Mouse (Mus musculus) heart, embryonic 12.5 days (tissue): ENCODE results near the gene Sdk2. TPM values are rescaled to one million over a fixed set of nuclear protein-coding genes. Genes with fewer than 3 reads are reported as not detected.
A peak's percentile ranks its signal among the peaks of the same experiment; 100 is the strongest.

Experiments used
- ATAC-seq: fragments of 200-750 bp; cut with Nextera tagmentation; 2 replicates; pipeline ENCODE4 v1.8.0; 2017; ENCODE audit warnings: moderate TSS enrichment, moderate library complexity; ENCODE audit not compliant: insufficient number of reproducible peaks, low FRiP score
- H3K27ac ChIP-seq: fragments of 300-500 bp; sonication (generic); 2 replicates; pipeline ENCODE4 v1.5.1; 2016; ENCODE audit warnings: mild to moderate bottlenecking, moderate library complexity; ENCODE audit not compliant: poor library complexity, severe bottlenecking
- H3K27me3 ChIP-seq: fragments of 300-500 bp; sonication (generic); replicated peaks from 2 replicates; pipeline ENCODE4 v1.6.1; 2016; ENCODE audit warnings: mild to moderate bottlenecking, moderate library complexity
- H3K36me3 ChIP-seq: fragments of 300-500 bp; sonication (generic); 2 replicates; pipeline ENCODE4 v1.6.1; 2016; ENCODE audit warnings: mild to moderate bottlenecking, moderate library complexity
- H3K4me1 ChIP-seq: fragments of 300-500 bp; sonication (generic); replicated peaks from 2 replicates; pipeline ENCODE4 v1.6.1; 2016; ENCODE audit warnings: mild to moderate bottlenecking
- H3K4me2 ChIP-seq: fragments of 300-500 bp; sonication (generic); 2 replicates; pipeline ENCODE4 v1.6.1; 2016; ENCODE audit warnings: mild to moderate bottlenecking, moderate library complexity
- H3K4me3 ChIP-seq: fragments of 300-500 bp; sonication (generic); 2 replicates; pipeline ENCODE4 v1.5.1; 2016; ENCODE audit warnings: mild to moderate bottlenecking
- H3K9ac ChIP-seq: fragments of 300-500 bp; sonication (generic); 2 replicates; pipeline ENCODE4 v1.6.1; 2016; ENCODE audit warnings: mild to moderate bottlenecking, moderate library complexity
- H3K9me3 ChIP-seq: fragments of 300-500 bp; sonication (generic); replicated peaks from 2 replicates; pipeline ENCODE4 v1.6.1; 2016; ENCODE audit warnings: mild to moderate bottlenecking, moderate library complexity
- WGBS: fragments of 180-500 bp; shearing (Covaris S2); methylation state at CpG from one replicate; pipeline ENCODE4 v1.1.7; 2016; 5-methylcytosine and 5-hydroxymethylcytosine counted together
- polyA plus RNA-seq: library from polyadenylated mRNA; unstranded; fragments of >200 nt; fragmentation: Nextera tagmentation; extraction: Ambion mirVana; gene quantifications from 2 replicates; pipeline ENCODE4 v1.2.1, GENCODE M21; 2016

Gene Sdk2
- polyA plus RNA-seq, 1 experiment from 2014 or later, result 4.3 TPM

GRCm38 (mm10) chr11:114019087-114019486, 47.8 kb downstream of the Sdk2 start:
- peaks cover 5% of the 10 kb centered on the region; the same call in 1 of the 2 replicates for H3K27me3 ChIP-seq
- no peaks in the 10 kb centered on the region for H3K9me3 ChIP-seq
- H3K27ac ChIP-seq, result no peak overlapping the region
- no peaks in the 10 kb centered on the region for H3K36me3 ChIP-seq
- H3K9ac ChIP-seq, result no peak overlapping the region
- 22% methylated on average over 11 of the region's 11 CpGs for WGBS
- H3K4me1 ChIP-seq, result peaks cover 54% of the 10 kb centered on the region
- H3K4me2 ChIP-seq, result no peak overlapping the region
- no peak for ATAC-seq
- H3K4me3 ChIP-seq, result no peak overlapping the region

- Histone ChIP-seq H3K4me1 (peaks cover 48% of the 10 kb centered on the region), H3K4me2 (no peak overlapping the region; the same call in 1 of the 2 replicates), H3K27ac (no peak overlapping the region), H3K4me3 (no peak overlapping the region), H3K9ac (no peak overlapping the region), H3K36me3 (no peaks in the 10 kb centered on the region), H3K9me3 (no peaks in the 10 kb centered on the region), H3K27me3 (peaks cover 9% of the 10 kb centered on the region; the same call in 1 of the 2 replicates)
- 24% methylated on average over 14 of the region's 14 CpGs for WGBS
- no peak for ATAC-seq
Measured at GRCm38 (mm10) chr11:114016889-114017392, 49.9 kb downstream of the Sdk2 start.

GRCm38 (mm10) chr11:114016108-114016888, 50.5 kb downstream of the Sdk2 start:
- Histone ChIP-seq H3K9ac (no peak overlapping the region), H3K4me1 (peaks cover 54% of the 10 kb centered on the region), H3K27ac (no peak overlapping the region), H3K4me2 (peak overlapping the region; percentile 19; the same call in 1 of the 2 replicates), H3K4me3 (no peak overlapping the region), H3K27me3 (peaks cover 9% of the 10 kb centered on the region; the same call in 1 of the 2 replicates), H3K36me3 (no peaks in the 10 kb centered on the region), H3K9me3 (no peaks in the 10 kb centered on the region)
- 34% methylated on average over 15 of the region's 15 CpGs for WGBS
- no peak for ATAC-seq

- Histone ChIP-seq H3K36me3 (no peaks in the 10 kb centered on the region), H3K9me3 (no peaks in the 10 kb centered on the region), H3K4me3 (no peak overlapping the region), H3K4me2 (no peak overlapping the region), H3K27me3 (0 out of 2 replicates have a peak, but pooled peaks cover 4% of the 10 kb centered on the region), H3K4me1 (peaks cover 27% of the 10 kb centered on the region), H3K9ac (no peak overlapping the region), H3K27ac (no peak overlapping the region)
- WGBS, result 52% methylated on average over 9 of the region's 9 CpGs
- ATAC-seq, result no peak
Measured at GRCm38 (mm10) chr11:114011523-114011922, 55.3 kb downstream of the Sdk2 start.

GRCm38 (mm10) chr11:114005879-114006278, 61.0 kb downstream of the Sdk2 start:
- no peak overlapping the region for H3K27ac ChIP-seq
- WGBS, result 64% methylated on average over 12 of the region's 12 CpGs
- H3K9ac ChIP-seq, result no peak overlapping the region
- H3K4me2 ChIP-seq, result no peak overlapping the region
- H3K36me3 ChIP-seq, result no peaks in the 10 kb centered on the region
- H3K4me3 ChIP-seq, result no peak overlapping the region
- H3K27me3 ChIP-seq, result no peaks in the 10 kb centered on the region
- 0 out of 2 replicates have a peak, but pooled peaks cover under 1% of the 10 kb centered on the region for H3K4me1 ChIP-seq
- H3K9me3 ChIP-seq, result no peaks in the 10 kb centered on the region
- ATAC-seq, result no peak

GRCm38 (mm10) chr11:114004651-114005050, 62.2 kb downstream of the Sdk2 start:
- Histone ChIP-seq H3K27ac (no peak overlapping the region), H3K36me3 (no peaks in the 10 kb centered on the region), H3K4me2 (no peak overlapping the region), H3K27me3 (no peaks in the 10 kb centered on the region), H3K9ac (no peak overlapping the region), H3K4me1 (no peaks in the 10 kb centered on the region), H3K4me3 (no peak overlapping the region), H3K9me3 (no peaks in the 10 kb centered on the region)
- no peak for ATAC-seq
- WGBS, result 91% methylated on average over 7 of the region's 7 CpGs

GRCm38 (mm10) chr11:114003195-114003594, 63.7 kb downstream of the Sdk2 start:
- Histone ChIP-seq H3K27me3 (no peaks in the 10 kb centered on the region), H3K36me3 (no peaks in the 10 kb centered on the region), H3K9me3 (no peaks in the 10 kb centered on the region), H3K4me1 (no peaks in the 10 kb centered on the region), H3K27ac (no peak overlapping the region), H3K9ac (no peak overlapping the region), H3K4me2 (no peak overlapping the region), H3K4me3 (no peak overlapping the region)
- 60% methylated on average over 3 of the region's 3 CpGs for WGBS
- no peak for ATAC-seq

GRCm38 (mm10) chr11:114000051-114000450, 66.8 kb downstream of the Sdk2 start:
- Histone ChIP-seq H3K4me3 (no peak overlapping the region), H3K9me3 (no peaks in the 10 kb centered on the region), H3K9ac (no peak overlapping the region), H3K27ac (no peak overlapping the region), H3K36me3 (no peaks in the 10 kb centered on the region), H3K27me3 (no peaks in the 10 kb centered on the region), H3K4me1 (peaks cover 16% of the 10 kb centered on the region), H3K4me2 (no peak overlapping the region)
- no peak for ATAC-seq
- 82% methylated on average over 6 of the region's 6 CpGs for WGBS

GRCm38 (mm10) chr11:113998702-113999101, 68.1 kb downstream of the Sdk2 start:
- H3K4me2 ChIP-seq, result no peak overlapping the region
- no peak overlapping the region for H3K27ac ChIP-seq
- H3K27me3 ChIP-seq, result no peaks in the 10 kb centered on the region
- H3K9me3 ChIP-seq, result no peaks in the 10 kb centered on the region
- H3K4me3 ChIP-seq, result no peak overlapping the region
- H3K9ac ChIP-seq, result no peak overlapping the region
- 71% methylated on average over 3 of the region's 3 CpGs for WGBS
- no peaks in the 10 kb centered on the region for H3K36me3 ChIP-seq
- H3K4me1 ChIP-seq, result peaks cover 25% of the 10 kb centered on the region
- no peak for ATAC-seq

GRCm38 (mm10) chr11:113993921-113994320, 72.9 kb downstream of the Sdk2 start:
- Histone ChIP-seq H3K4me1 (peaks cover 48% of the 10 kb centered on the region), H3K4me2 (no peak overlapping the region), H3K27me3 (no peaks in the 10 kb centered on the region), H3K27ac (no peak overlapping the region), H3K4me3 (no peak overlapping the region), H3K9me3 (no peaks in the 10 kb centered on the region), H3K9ac (no peak overlapping the region), H3K36me3 (no peaks in the 10 kb centered on the region)
- ATAC-seq, result no peak
- 89% methylated on average over 6 of the region's 6 CpGs for WGBS

- Histone ChIP-seq H3K4me3 (no peak overlapping the region), H3K9me3 (no peaks in the 10 kb centered on the region), H3K4me1 (peaks cover 48% of the 10 kb centered on the region), H3K27me3 (no peaks in the 10 kb centered on the region), H3K9ac (no peak overlapping the region), H3K36me3 (no peaks in the 10 kb centered on the region), H3K27ac (no peak overlapping the region), H3K4me2 (no peak overlapping the region)
- ATAC-seq, result no peak
- WGBS, result 76% methylated on average over 10 of the region's 10 CpGs
Measured at GRCm38 (mm10) chr11:113992894-113993293, 74.0 kb downstream of the Sdk2 start.
